Mouse (Mus musculus) liver, embryonic 16.5 days (tissue): Measurements from ENCODE around the gene Klrc2. TPM values are rescaled to one million over a fixed set of nuclear protein-coding genes. Genes with fewer than 3 reads are reported as not detected.
A peak's percentile ranks its signal among the peaks of the same experiment; 100 is the strongest.

Experiments
- ATAC-seq: fragments of 200-750 bp; cut with Nextera tagmentation; 2 replicates; pipeline ENCODE4 v1.8.0; 2017; ENCODE audit warnings: low read depth, mild to moderate bottlenecking, moderate number of reproducible peaks, moderate library complexity
- H3K27ac ChIP-seq: fragments of 300-500 bp; sonication (generic); 2 replicates; pipeline ENCODE4 v1.5.1; 2014; ENCODE audit warnings: mild to moderate bottlenecking, low read length
- H3K27me3 ChIP-seq: fragments of 300-500 bp; sonication (generic); 2 replicates; pipeline ENCODE4 v1.6.1; 2014; ENCODE audit warnings: low read depth, low read length, mixed read lengths; ENCODE audit not compliant: control insufficient read depth, insufficient read depth
- H3K36me3 ChIP-seq: fragments of 300-500 bp; sonication (generic); 2 replicates; pipeline ENCODE4 v1.6.1; 2014; ENCODE audit warnings: mild to moderate bottlenecking; ENCODE audit not compliant: control insufficient read depth, insufficient read depth
- H3K4me1 ChIP-seq: fragments of 300-500 bp; sonication (generic); 2 replicates; pipeline ENCODE4 v1.6.1; 2014; ENCODE audit warnings: low read depth, low read length, mixed read lengths; ENCODE audit not compliant: control insufficient read depth
- H3K4me2 ChIP-seq: fragments of 300-500 bp; sonication (generic); 2 replicates; pipeline ENCODE4 v1.6.1; 2014; ENCODE audit warnings: low read depth, low read length, mixed read lengths
- H3K4me3 ChIP-seq: fragments of 300-500 bp; sonication (generic); 2 replicates; pipeline ENCODE4 v1.5.1; 2014; ENCODE audit warnings: low read depth, mild to moderate bottlenecking, low read length
- H3K9ac ChIP-seq: fragments of 300-500 bp; sonication (generic); 2 replicates; pipeline ENCODE4 v1.6.1; 2014; ENCODE audit warnings: low read depth, low read length
- H3K9me3 ChIP-seq: fragments of 300-500 bp; sonication (generic); replicated peaks from 2 replicates; pipeline ENCODE4 v1.6.1; 2016; ENCODE audit warnings: low read length; ENCODE audit not compliant: control insufficient read depth
- microRNA-seq: library from miRNA; unstranded; fragments of <30 nt; microRNA quantifications from one replicate; pipeline ENCODE4, GENCODE M21; 2016
- polyA plus RNA-seq: library from polyadenylated mRNA; unstranded; fragments of >200 nt; fragmentation: Nextera tagmentation; extraction: Ambion mirVana; gene quantifications from 2 replicates; pipeline ENCODE4 v1.2.1, GENCODE M21; 2015

Gene Klrc2
- polyA plus RNA-seq, 1 experiment from 2014 or later: 0.05 TPM

GRCm38 (mm10) chr6:129608372-129608771 lies 52.1 kb downstream of the Klrc2 start:
- H3K4me3 ChIP-seq: no peak overlapping the region
- H3K36me3 ChIP-seq: no peaks in the 10 kb centered on the region
- H3K4me2 ChIP-seq: no peak overlapping the region
- H3K4me1 ChIP-seq: no peaks in the 10 kb centered on the region
- H3K9me3 ChIP-seq: no peaks in the 10 kb centered on the region
- no peak overlapping the region for H3K9ac ChIP-seq
- no peaks in the 10 kb centered on the region for H3K27me3 ChIP-seq
- H3K27ac ChIP-seq: no peak overlapping the region
- ATAC-seq: 0 out of 2 replicates have a peak, but pooled peaks have one; percentile 21

Small RNA genes within 50 kb of the gene (microRNA-seq; reads per million reads assigned to microRNA genes)
- gene Mir680-1: not detected

Other genes with a start within 250 kb of the Klrc2 start
- 0.21 and 0.36 TPM in 2 replicates for gene Clec1a, start 208.7 kb downstream of the Klrc2 start, polyA plus RNA-seq
- gene Olr1, start 153.5 kb downstream of the Klrc2 start, polyA plus RNA-seq: 1.2 and 1.3 TPM in 2 replicates
- 0.04 TPM in 1 of 2 replicates, not detected in the other for gene Tmem52b, start 148.1 kb downstream of the Klrc2 start, polyA plus RNA-seq
- 28.4 and 28.6 TPM in 2 replicates for gene Gabarapl1, start 127.5 kb downstream of the Klrc2 start, polyA plus RNA-seq
- gene Klre1, start 82.8 kb downstream of the Klrc2 start, polyA plus RNA-seq: 0.13 TPM in 1 of 2 replicates, not detected in the other
- gene Klrd1, start 68.9 kb downstream of the Klrc2 start, polyA plus RNA-seq: 0.68 and 1.0 TPM in 2 replicates
- 0.68 and 0.77 TPM in 2 replicates for gene Klrk1, start 36.8 kb downstream of the Klrc2 start, polyA plus RNA-seq
- gene Klrc3, start 17.4 kb downstream of the Klrc2 start, polyA plus RNA-seq: not detected in 2 replicates
- 0.39 and 0.45 TPM in 2 replicates for gene Klrc1, start 18.3 kb upstream of the Klrc2 start, polyA plus RNA-seq
- gene Klri1, start 56.4 kb upstream of the Klrc2 start, polyA plus RNA-seq: 0.17 TPM in 1 of 2 replicates, not detected in the other
- gene Klri2, start 79.8 kb upstream of the Klrc2 start, polyA plus RNA-seq: 0.02 and 0.07 TPM in 2 replicates
- gene Gm156, start 123.6 kb upstream of the Klrc2 start, polyA plus RNA-seq: not detected in 2 replicates
- gene Gm17631, start 202.0 kb upstream of the Klrc2 start, polyA plus RNA-seq: not detected in 2 replicates
- gene Klra17, start 216.0 kb upstream of the Klrc2 start, polyA plus RNA-seq: 0.37 and 0.38 TPM in 2 replicates